Comparison of ENCODE assay signal across 12 mouse cellular contexts in genomic region chr7:40636369-40636768, GRCm38 (mm10).
"Had no signal": no experiment of that assay in that cellular context is flagged by ENCODE, and none has a peak within 500 bp of the region (broad histone marks: within the 10 kb centered on the region; RNA-seq: fewer than 3 reads in every experiment).

No protein-coding gene starts in this region.

- H3K4me2 ChIP-seq: hindbrain, embryonic 15.5 days; limb, embryonic 13.5 days; midbrain, embryonic 12.5 days; neural tube, embryonic 13.5 days had no signal

- H3K9ac ChIP-seq: hindbrain, embryonic 15.5 days; limb, embryonic 13.5 days; liver, embryonic 14.5 days; midbrain, embryonic 12.5 days; neural tube, embryonic 13.5 days had no signal

- ATAC-seq: intestine, embryonic 16.5 days; midbrain, embryonic 16.5 days had no signal

- H3K27me3 ChIP-seq: hindbrain, embryonic 15.5 days; limb, embryonic 13.5 days; midbrain, embryonic 12.5 days; neural tube, embryonic 13.5 days had no signal

- H3K4me3 ChIP-seq: hindbrain, embryonic 15.5 days; limb, embryonic 13.5 days; midbrain, embryonic 12.5 days; neural tube, embryonic 13.5 days had no signal

- H3K9me3 ChIP-seq: hindbrain, embryonic 15.5 days; limb, embryonic 13.5 days; midbrain, embryonic 12.5 days; neural tube, embryonic 13.5 days had no signal

- H3K27ac ChIP-seq: hindbrain, embryonic 15.5 days; limb, embryonic 13.5 days; liver, embryonic 14.5 days; midbrain, embryonic 12.5 days; neural tube, embryonic 13.5 days had no signal

- H3K4me1 ChIP-seq: hindbrain, embryonic 15.5 days; limb, embryonic 13.5 days; midbrain, embryonic 12.5 days; neural tube, embryonic 13.5 days had no signal

- H3K36me3 ChIP-seq: hindbrain, embryonic 15.5 days; limb, embryonic 13.5 days; midbrain, embryonic 12.5 days; neural tube, embryonic 13.5 days had no signal

- DNase-seq: left cerebral cortex, postnatal 4 days; lung, adult 18-20 months; right cerebral cortex, adult 18-20 months; right cerebral cortex, postnatal 25 days; thymus, postnatal 14 days had no signal
